Mouse (Mus musculus) forebrain, embryonic 11.5 days (tissue): Measurements from ENCODE around the gene Rrp15. TPM values are rescaled to one million over a fixed set of nuclear protein-coding genes. Genes with fewer than 3 reads are reported as not detected.

Source experiments
- ATAC-seq: fragments of 200-750 bp; cut with Nextera tagmentation; replicated peaks from 2 replicates; pipeline ENCODE4 v1.8.0; 2017; ENCODE audit warnings: moderate TSS enrichment; ENCODE audit not compliant: low FRiP score
- DNase-seq: peaks from one replicate; pipeline ENCODE4 v3.0.0-alpha.2; 2017; ENCODE audit warnings: low spot score
- H3K27ac ChIP-seq: fragments of 300-500 bp; sonication (generic); 2 replicates; pipeline ENCODE4 v1.5.1; 2014; ENCODE audit warnings: low read depth, low read length
- H3K27me3 ChIP-seq: fragments of 300-500 bp; sonication (generic); 2 replicates; pipeline ENCODE4 v1.6.1; 2014; ENCODE audit warnings: mild to moderate bottlenecking, low read length, mixed read lengths; ENCODE audit not compliant: control insufficient read depth, insufficient read depth
- H3K36me3 ChIP-seq: fragments of 300-500 bp; sonication (generic); 2 replicates; pipeline ENCODE4 v1.6.1; 2014; ENCODE audit warnings: mild to moderate bottlenecking, low read length, moderate library complexity, mixed read lengths; ENCODE audit not compliant: control insufficient read depth, insufficient read depth
- H3K4me1 ChIP-seq: fragments of 300-500 bp; sonication (generic); replicated peaks from 2 replicates; pipeline ENCODE4 v1.6.1; 2014; ENCODE audit warnings: low read length, mixed read lengths; ENCODE audit not compliant: control insufficient read depth, insufficient read depth
- H3K4me2 ChIP-seq: fragments of 300-500 bp; sonication (generic); 2 replicates; pipeline ENCODE4 v1.6.1; 2014; ENCODE audit warnings: low read depth, mild to moderate bottlenecking, low read length, moderate library complexity, mixed read lengths; ENCODE audit not compliant: severe bottlenecking
- H3K4me3 ChIP-seq: fragments of 300-500 bp; sonication (generic); 2 replicates; pipeline ENCODE4 v1.5.1; 2014; ENCODE audit warnings: low read depth, low read length
- H3K9ac ChIP-seq: fragments of 300-500 bp; sonication (generic); 2 replicates; pipeline ENCODE4 v1.6.1; 2014; ENCODE audit warnings: low read length
- H3K9me3 ChIP-seq: fragments of 300-500 bp; sonication (generic); 2 replicates; pipeline ENCODE4 v1.6.1; 2016; ENCODE audit warnings: low read length, mixed read lengths; ENCODE audit not compliant: control insufficient read depth
- WGBS: fragments of 180-500 bp; shearing (Covaris S2); extraction: QIAGEN DNeasy Blood & Tissue Kit; methylation state at CpG from one replicate; pipeline ENCODE4 v1.1.7; 2014; 5-methylcytosine and 5-hydroxymethylcytosine counted together
- polyA plus RNA-seq: library from polyadenylated mRNA; unstranded; fragments of >200 nt; fragmentation: Nextera tagmentation; extraction: Ambion mirVana; gene quantifications from 2 replicates; pipeline ENCODE4 v1.2.1, GENCODE M21; 2014

Rrp15 gene
- polyA plus RNA-seq, 1 experiment from 2014 or later: 69.4 TPM

DNA sequence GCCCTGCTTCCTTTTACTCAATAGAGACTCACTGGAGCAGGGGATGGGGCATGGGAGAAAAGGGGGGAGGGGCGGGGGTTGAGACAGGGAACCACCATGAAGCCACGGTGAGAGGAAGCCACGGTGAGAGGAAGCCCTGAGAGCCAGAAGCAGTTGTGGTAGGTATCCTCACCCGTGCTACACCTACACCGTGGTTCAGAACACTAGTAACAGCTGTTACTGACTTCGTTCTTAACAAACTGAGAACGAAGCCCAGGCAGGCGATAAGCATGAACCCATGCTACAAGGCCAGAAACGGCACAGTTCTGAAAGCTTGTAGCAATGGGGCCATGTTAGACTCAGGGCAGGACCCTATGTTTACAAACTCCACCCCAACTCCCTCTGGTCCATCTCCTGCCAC, 52.9 kb downstream of the Rrp15 start:
- H3K4me2 ChIP-seq: no peak overlapping the region
- DNase-seq: no peak
- H3K36me3 ChIP-seq: no peaks in the 10 kb centered on the region
- H3K9me3 ChIP-seq: no peaks in the 10 kb centered on the region
- no peak overlapping the region for H3K9ac ChIP-seq
- H3K27ac ChIP-seq: no peak overlapping the region
- H3K4me1 ChIP-seq: no peaks in the 10 kb centered on the region
- ATAC-seq: no peak
- no peak overlapping the region for H3K4me3 ChIP-seq
- H3K27me3 ChIP-seq: no peaks in the 10 kb centered on the region
- WGBS: 84% methylated on average over 9 of the region's 9 CpGs

DNA sequence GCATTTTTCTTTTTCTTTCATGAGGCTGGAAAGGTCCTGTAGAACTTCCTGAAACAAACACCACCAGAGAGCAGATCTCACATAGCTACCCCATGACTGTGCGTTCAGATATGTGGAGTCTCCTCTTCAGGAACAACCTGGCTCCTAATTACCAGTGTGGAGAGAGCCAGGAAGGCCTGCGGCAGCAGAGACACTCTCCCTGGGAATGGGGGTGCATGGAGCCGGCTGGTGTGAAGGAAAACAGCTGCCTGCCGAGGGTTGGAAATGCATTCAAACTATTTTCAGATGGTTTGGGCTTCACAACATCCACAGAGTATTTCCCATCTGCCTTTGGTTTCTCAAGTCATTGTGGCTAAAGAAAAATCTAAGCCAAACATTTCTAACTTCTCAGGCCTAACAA, 53.8 kb downstream of the Rrp15 start:
- ATAC-seq (no peak), DNase-seq (no peak)
- Histone ChIP-seq H3K27me3 (no peaks in the 10 kb centered on the region), H3K9ac (no peak overlapping the region), H3K9me3 (no peaks in the 10 kb centered on the region), H3K4me2 (no peak overlapping the region), H3K4me1 (no peaks in the 10 kb centered on the region), H3K4me3 (no peak overlapping the region), H3K36me3 (no peaks in the 10 kb centered on the region), H3K27ac (no peak overlapping the region)
- 79% methylated on average over 4 of the region's 4 CpGs for WGBS

DNA sequence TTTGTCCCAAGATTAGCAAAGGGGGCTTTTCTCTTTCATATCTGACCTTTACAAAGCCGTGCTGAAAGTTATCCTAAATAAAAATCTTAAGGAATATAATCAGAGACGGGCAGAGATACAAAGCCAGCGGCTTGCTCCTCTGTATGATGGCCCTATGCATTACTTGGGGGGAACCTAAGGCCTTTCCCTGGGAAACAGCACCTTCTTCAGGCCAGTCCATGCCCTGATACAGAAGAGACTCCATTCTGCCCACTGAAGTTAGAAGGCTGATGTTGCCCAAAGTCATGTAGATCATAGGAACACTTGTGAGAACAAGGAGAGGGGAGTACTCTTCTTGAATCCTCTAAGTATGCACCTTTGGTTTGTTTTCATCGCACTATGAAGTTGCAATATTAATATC, 56.8 kb downstream of the Rrp15 start:
- no peaks in the 10 kb centered on the region for H3K9me3 ChIP-seq
- 85% methylated on average over 4 of the region's 4 CpGs for WGBS
- no peaks in the 10 kb centered on the region for H3K27me3 ChIP-seq
- DNase-seq (no peak), ATAC-seq (no peak)
- no peaks in the 10 kb centered on the region for H3K36me3 ChIP-seq
- H3K4me1 ChIP-seq: no peaks in the 10 kb centered on the region
- no peak overlapping the region for H3K27ac ChIP-seq
- no peak overlapping the region for H3K9ac ChIP-seq
- H3K4me2 ChIP-seq: no peak overlapping the region
- H3K4me3 ChIP-seq: no peak overlapping the region

DNA sequence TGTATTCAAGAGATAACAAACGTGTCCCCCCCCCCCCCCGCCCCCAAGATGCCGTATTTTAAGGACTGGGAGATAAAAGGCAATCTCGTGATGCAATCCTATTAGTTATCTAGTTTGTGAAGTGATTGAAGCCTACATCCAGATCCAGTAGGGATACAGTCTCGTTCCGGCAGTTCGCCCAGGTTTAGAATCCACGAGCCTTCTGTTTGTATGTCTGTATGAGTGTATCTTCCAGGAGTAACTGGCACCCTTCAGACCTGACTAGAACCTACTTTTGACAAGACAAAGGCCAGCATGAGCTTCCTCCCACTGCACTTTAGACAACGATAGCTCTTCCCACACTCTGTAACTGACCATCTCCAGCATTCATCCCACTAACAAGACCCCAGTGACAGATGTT, 57.5 kb downstream of the Rrp15 start:
- Histone ChIP-seq H3K4me1 (no peaks in the 10 kb centered on the region), H3K27ac (no peak overlapping the region), H3K36me3 (no peaks in the 10 kb centered on the region), H3K9ac (no peak overlapping the region), H3K27me3 (no peaks in the 10 kb centered on the region), H3K9me3 (no peaks in the 10 kb centered on the region), H3K4me3 (no peak overlapping the region), H3K4me2 (no peak overlapping the region)
- ATAC-seq: no peak
- WGBS: 90% methylated on average over 9 of the region's 9 CpGs
- no peak for DNase-seq

DNA sequence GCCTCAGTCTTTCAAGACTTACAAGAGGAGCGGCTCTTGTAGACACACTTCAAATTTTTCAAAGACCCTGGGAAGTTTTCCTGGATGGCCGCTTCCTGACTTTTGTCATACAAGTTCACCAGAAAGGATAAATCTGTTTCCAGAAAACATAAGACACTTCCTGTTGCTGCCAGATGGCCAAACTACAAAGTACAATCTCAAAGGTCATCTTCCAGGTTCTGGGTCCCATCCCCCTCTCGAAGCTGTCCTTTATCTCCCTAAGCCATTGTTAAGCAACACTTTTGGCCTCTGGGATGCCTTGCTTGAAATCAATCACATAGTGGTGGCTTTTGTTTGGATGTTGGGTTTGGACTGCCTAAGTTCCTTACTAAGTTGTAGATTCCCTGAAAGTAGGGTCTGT, 65.1 kb downstream of the Rrp15 start:
- 0 out of 2 replicates have a peak, but pooled peaks cover 2% of the 10 kb centered on the region for H3K4me1 ChIP-seq
- no peaks in the 10 kb centered on the region for H3K9me3 ChIP-seq
- ATAC-seq (no peak), DNase-seq (no peak)
- H3K9ac ChIP-seq: no peak overlapping the region
- H3K27me3 ChIP-seq: no peaks in the 10 kb centered on the region
- no peak overlapping the region for H3K4me3 ChIP-seq
- 92% methylated on average over 3 of the region's 3 CpGs for WGBS
- H3K36me3 ChIP-seq: no peaks in the 10 kb centered on the region
- no peak overlapping the region for H3K4me2 ChIP-seq
- no peak overlapping the region for H3K27ac ChIP-seq

DNA sequence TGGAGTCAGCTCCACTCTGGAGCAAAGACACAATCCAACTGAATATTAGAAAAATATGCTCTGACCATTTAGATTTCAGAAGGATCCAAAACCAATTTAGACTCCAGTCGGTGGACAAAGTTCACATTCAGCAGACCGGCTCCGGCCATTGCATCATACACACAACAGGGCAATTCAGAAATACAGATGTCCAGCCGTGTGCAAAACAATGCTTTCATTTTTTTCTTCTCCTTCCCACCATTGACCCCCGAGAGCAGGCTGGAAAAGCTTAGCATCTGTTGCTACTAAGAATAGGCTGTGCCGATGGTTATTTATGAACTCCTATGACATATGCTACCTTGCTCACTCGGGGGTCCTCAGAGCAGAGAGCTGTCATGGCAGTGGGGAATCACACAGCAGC, 66.6 kb downstream of the Rrp15 start:
- DNase-seq (no peak), ATAC-seq (no peak)
- 40% methylated on average over 7 of the region's 7 CpGs for WGBS

DNA sequence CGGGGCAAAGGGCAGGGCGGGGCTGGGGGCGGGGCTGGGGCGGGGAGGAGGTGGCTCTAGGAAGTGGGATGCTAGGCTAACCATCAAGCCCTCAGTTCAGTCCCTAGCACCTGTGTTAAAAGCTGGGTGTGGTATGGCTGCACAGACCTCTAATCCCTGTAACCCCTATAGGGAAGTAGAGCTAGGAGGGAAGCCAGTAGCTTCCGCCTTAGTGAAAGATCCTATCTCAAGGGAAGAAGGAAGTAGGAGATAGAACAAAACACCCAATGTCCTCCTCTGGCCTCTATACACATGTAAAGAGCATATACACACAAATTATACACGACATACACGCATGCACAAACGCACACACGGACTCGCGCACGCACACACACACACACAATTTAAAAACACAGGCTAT, 71.5 kb downstream of the Rrp15 start:
- H3K27me3 ChIP-seq: no peaks in the 10 kb centered on the region
- ATAC-seq (no peak), DNase-seq (no peak)
- H3K4me1 ChIP-seq: 0 out of 2 replicates have a peak, but pooled peaks cover 2% of the 10 kb centered on the region
- no peaks in the 10 kb centered on the region for H3K9me3 ChIP-seq
- H3K4me2 ChIP-seq: no peak overlapping the region
- 86% methylated on average over 12 of the region's 12 CpGs for WGBS
- no peak overlapping the region for H3K9ac ChIP-seq
- no peak overlapping the region for H3K4me3 ChIP-seq
- no peak overlapping the region for H3K27ac ChIP-seq
- no peaks in the 10 kb centered on the region for H3K36me3 ChIP-seq

More for the DNA sequence above, 66.6 kb downstream of the Rrp15 start:
- Histone ChIP-seq H3K4me1 (0 out of 2 replicates have a peak, but pooled peaks cover 2% of the 10 kb centered on the region), H3K27ac (no peak overlapping the region), H3K9me3 (no peaks in the 10 kb centered on the region), H3K9ac (no peak overlapping the region), H3K36me3 (no peaks in the 10 kb centered on the region), H3K27me3 (no peaks in the 10 kb centered on the region), H3K4me3 (no peak overlapping the region), H3K4me2 (no peak overlapping the region)

DNA sequence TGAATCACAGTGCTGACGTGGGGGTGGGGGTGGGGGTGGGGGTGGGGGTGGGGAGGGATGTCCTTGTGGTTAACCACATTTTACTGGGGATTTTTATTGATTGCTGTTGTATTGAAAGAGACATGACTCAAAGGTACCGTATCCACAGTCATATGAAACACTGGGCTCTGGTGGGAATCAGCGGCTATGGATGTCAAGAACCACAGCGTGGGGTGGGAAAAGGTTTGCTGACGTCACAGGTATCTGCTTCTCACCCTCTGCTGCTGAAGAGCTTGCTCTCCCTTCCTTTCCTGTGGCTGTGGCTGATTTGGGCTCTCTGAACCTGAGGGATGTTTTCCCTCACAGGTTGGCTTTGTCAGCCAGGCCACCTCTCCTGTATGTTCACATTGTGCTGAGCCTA, 73.0 kb downstream of the Rrp15 start:
- no peak for DNase-seq
- 0 out of 2 replicates have a peak, but pooled peaks cover 2% of the 10 kb centered on the region for H3K4me1 ChIP-seq
- H3K9me3 ChIP-seq: no peaks in the 10 kb centered on the region
- H3K27me3 ChIP-seq: no peaks in the 10 kb centered on the region
- no peak overlapping the region for H3K27ac ChIP-seq
- 67% methylated on average over 5 of the region's 5 CpGs for WGBS
- H3K4me2 ChIP-seq: no peak overlapping the region
- H3K36me3 ChIP-seq: no peaks in the 10 kb centered on the region
- H3K9ac ChIP-seq: no peak overlapping the region
- no peak for ATAC-seq
- H3K4me3 ChIP-seq: no peak overlapping the region

DNA sequence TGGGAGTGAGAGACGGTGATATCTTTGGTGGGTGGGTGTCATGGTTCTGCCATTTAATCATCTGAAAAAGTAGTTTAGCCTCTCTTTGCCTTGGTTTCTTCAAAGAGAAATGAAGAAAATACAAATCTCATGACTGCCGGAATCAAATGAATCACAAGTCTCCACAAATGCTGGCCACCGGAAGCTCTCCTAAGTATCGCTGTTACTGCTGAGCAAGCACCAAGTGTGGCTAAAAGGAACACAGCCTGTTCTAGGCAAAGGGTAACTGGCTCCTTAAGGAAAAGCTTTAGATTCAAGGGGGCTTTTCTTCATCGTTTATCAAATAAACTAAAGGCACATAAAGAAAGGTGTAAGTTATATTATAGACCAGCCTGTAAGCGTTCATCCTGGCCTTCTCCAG, 73.9 kb downstream of the Rrp15 start:
- WGBS: 91% methylated on average over 6 of the region's 6 CpGs
- no peak for ATAC-seq
- H3K4me2 ChIP-seq: no peak overlapping the region

More for the DNA sequence above, 73.9 kb downstream of the Rrp15 start:
- no peak for DNase-seq
- H3K9me3 ChIP-seq: no peaks in the 10 kb centered on the region
- H3K27me3 ChIP-seq: no peaks in the 10 kb centered on the region
- no peak overlapping the region for H3K4me3 ChIP-seq
- H3K36me3 ChIP-seq: no peaks in the 10 kb centered on the region
- H3K4me1 ChIP-seq: 0 out of 2 replicates have a peak, but pooled peaks cover 2% of the 10 kb centered on the region
- H3K27ac ChIP-seq: no peak overlapping the region
- no peak overlapping the region for H3K9ac ChIP-seq
